Mouse (Mus musculus) intestine, postnatal 0 days (tissue): ENCODE data around the gene Snn. TPM values are rescaled to one million over a fixed set of nuclear protein-coding genes. Genes with fewer than 3 reads are reported as not detected.
"Not testable (repeated sequence)": the region's sequence is repeated elsewhere in the genome, so short reads cannot be mapped to it uniquely, and the experiment has no call there.

ENCODE experiments used
- ATAC-seq: fragments of 200-750 bp; cut with Nextera tagmentation; 2 replicates; pipeline ENCODE4 v1.8.0; 2017; ENCODE audit warnings: mild to moderate bottlenecking, moderate TSS enrichment, moderate library complexity
- H3K27ac ChIP-seq: fragments of 300-500 bp; sonication (generic); 2 replicates; pipeline ENCODE4 v1.5.1; 2014; ENCODE audit warnings: mild to moderate bottlenecking, low read depth, low read length, moderate library complexity
- H3K27me3 ChIP-seq: fragments of 300-500 bp; sonication (generic); replicated peaks from 2 replicates; pipeline ENCODE4 v1.6.1; 2014; ENCODE audit warnings: low read length, mixed read lengths; ENCODE audit not compliant: control insufficient read depth, insufficient read depth
- H3K36me3 ChIP-seq: fragments of 300-500 bp; sonication (generic); 2 replicates; pipeline ENCODE4 v1.6.1; 2014; ENCODE audit warnings: mild to moderate bottlenecking, moderate library complexity; ENCODE audit not compliant: control insufficient read depth, insufficient read depth
- H3K4me1 ChIP-seq: fragments of 300-500 bp; sonication (generic); replicated peaks from 2 replicates; pipeline ENCODE4 v1.6.1; 2014; ENCODE audit warnings: antibody characterized with exemption, low read length, mixed read lengths; ENCODE audit not compliant: control insufficient read depth, insufficient read depth
- H3K4me2 ChIP-seq: fragments of 300-500 bp; sonication (generic); replicated peaks from 2 replicates; pipeline ENCODE4 v1.6.1; 2014; ENCODE audit warnings: low read depth, mild to moderate bottlenecking, moderate library complexity
- H3K4me3 ChIP-seq: fragments of 300-500 bp; sonication (generic); 2 replicates; pipeline ENCODE4 v1.5.1; 2014; ENCODE audit warnings: low read depth, low read length
- H3K9ac ChIP-seq: fragments of 300-500 bp; sonication (generic); 2 replicates; pipeline ENCODE4 v1.6.1; 2014; ENCODE audit warnings: mild to moderate bottlenecking, low read depth, low read length
- H3K9me3 ChIP-seq: fragments of 300-500 bp; sonication (generic); 2 replicates; pipeline ENCODE4 v1.6.1; 2016; ENCODE audit warnings: mixed run types; ENCODE audit not compliant: control insufficient read depth
- CTCF ChIP-seq: sonication (generic); IDR thresholded peaks from 2 replicates; pipeline ENCODE4 v1.5.1; 2016; ENCODE audit warnings: low read depth, mild to moderate bottlenecking, control low read depth, antibody characterized with exemption, moderate library complexity
- WGBS: fragments of 180-500 bp; shearing (Covaris S2); extraction: QIAGEN DNeasy Blood & Tissue Kit; methylation state at CpG from one replicate; pipeline ENCODE4 v1.1.7; 2014; 5-methylcytosine and 5-hydroxymethylcytosine counted together
- polyA plus RNA-seq: library from polyadenylated mRNA; unstranded; fragments of >200 nt; fragmentation: Nextera tagmentation; extraction: Ambion mirVana; gene quantifications from 2 replicates; pipeline ENCODE4 v1.2.1, GENCODE M21; 2015

The Snn gene
- 8.2 and 8.9 TPM in 2 replicates for polyA plus RNA-seq

- WGBS: 87% methylated on average over 4 of the region's 4 CpGs
- Histone ChIP-seq H3K9me3 (no peaks in the 10 kb centered on the region), H3K36me3 (no peaks in the 10 kb centered on the region), H3K4me1 (peaks cover 1% of the 10 kb centered on the region), H3K9ac (no peak within 1 kb of the TSS), H3K27ac (no peak within 1 kb of the TSS), H3K4me2 (no peak within 1 kb of the TSS), H3K4me3 (no peak within 1 kb of the TSS), H3K27me3 (no peaks in the 10 kb centered on the region)
- TF ChIP-seq CTCF: no peak
- no peak for ATAC-seq
Measured at GRCm38 (mm10) chr16:11060645-11061044, at the start of gene Snn. Gene Snn, plus strand, starts transcription at chr16:11060945.

GRCm38 (mm10) chr16:11011206-11011605, 49.5 kb upstream of the Snn start:
- no peak overlapping the region for H3K4me2 ChIP-seq
- no peaks in the 10 kb centered on the region for H3K9me3 ChIP-seq
- no peak overlapping the region for H3K4me3 ChIP-seq
- peak; percentile 60 for ATAC-seq
- H3K9ac ChIP-seq: no peak overlapping the region
- H3K27ac ChIP-seq: peak overlapping the region; percentile 60
- H3K27me3 ChIP-seq: no peaks in the 10 kb centered on the region
- H3K4me1 ChIP-seq: no peaks in the 10 kb centered on the region; the same call in 1 of the 2 replicates
- no peaks in the 10 kb centered on the region for H3K36me3 ChIP-seq
- 46% methylated on average over 2 of the region's 2 CpGs for WGBS
- no peak for TF ChIP-seq CTCF

GRCm38 (mm10) chr16:11011939-11012338, 48.8 kb upstream of the Snn start:
- WGBS: 92% methylated on average over 4 of the region's 4 CpGs
- Histone ChIP-seq H3K9ac (no peak overlapping the region), H3K4me1 (no peaks in the 10 kb centered on the region; the same call in 1 of the 2 replicates), H3K27me3 (no peaks in the 10 kb centered on the region), H3K4me2 (no peak overlapping the region), H3K9me3 (no peaks in the 10 kb centered on the region), H3K36me3 (no peaks in the 10 kb centered on the region), H3K4me3 (no peak overlapping the region), H3K27ac (0 out of 2 replicates have a peak overlapping the region, but pooled peaks have one; percentile 50)
- no peak for ATAC-seq
- TF ChIP-seq CTCF: no peak

GRCm38 (mm10) chr16:11012571-11013463, 47.9 kb upstream of the Snn start:
- H3K9me3 ChIP-seq: no peaks in the 10 kb centered on the region
- H3K36me3 ChIP-seq: no peaks in the 10 kb centered on the region
- 67% methylated on average over 11 of the region's 11 CpGs for WGBS
- H3K27ac ChIP-seq: no peak overlapping the region
- ATAC-seq: no peak
- H3K4me2 ChIP-seq: no peak overlapping the region
- no peaks in the 10 kb centered on the region for H3K27me3 ChIP-seq
- TF ChIP-seq CTCF: no peak
- no peak overlapping the region for H3K4me3 ChIP-seq
- no peaks in the 10 kb centered on the region; the same call in 1 of the 2 replicates for H3K4me1 ChIP-seq
- no peak overlapping the region for H3K9ac ChIP-seq

- H3K27ac ChIP-seq, H3K4me2 ChIP-seq, H3K27me3 ChIP-seq, ATAC-seq, H3K9ac ChIP-seq, H3K4me3 ChIP-seq, H3K9me3 ChIP-seq, H3K4me1 ChIP-seq, H3K36me3 ChIP-seq: not testable (repeated sequence)
- WGBS: 79% methylated on average over 9 of the region's 19 CpGs
Measured at GRCm38 (mm10) chr16:11013464-11014147, 47.1 kb upstream of the Snn start.

GRCm38 (mm10) chr16:11014407-11014806, 46.3 kb upstream of the Snn start:
- Histone ChIP-seq H3K4me1 (no peaks in the 10 kb centered on the region; the same call in 1 of the 2 replicates), H3K9me3 (no peaks in the 10 kb centered on the region), H3K9ac (no peak overlapping the region), H3K4me3 (no peak overlapping the region), H3K36me3 (no peaks in the 10 kb centered on the region), H3K27ac (no peak overlapping the region), H3K4me2 (no peak overlapping the region), H3K27me3 (no peaks in the 10 kb centered on the region)
- 77% methylated on average over 3 of the region's 3 CpGs for WGBS
- no peak for ATAC-seq
- no peak for TF ChIP-seq CTCF
